Mouse (Mus musculus) c-Kit-positive CD71-positive TER-119-negative erythroid progenitor cells, embryonic 14.5 days (primary cell): ENCODE results near the gene Slc9a6.

Experiments
- DNase-seq: peaks from one replicate; pipeline ENCODE4 v3.0.0-alpha.2; 2013; ENCODE audit warnings: low read depth

Slc9a6 gene

GRCm38 (mm10) chrX:56665226-56665973, 55.8 kb downstream of the Slc9a6 start:
- DNase-seq, result no peak

GRCm38 (mm10) chrX:56667296-56667695, 57.7 kb downstream of the Slc9a6 start:
- no peak for DNase-seq

GRCm38 (mm10) chrX:56668051-56668450, 58.5 kb downstream of the Slc9a6 start:
- no peak for DNase-seq

- no peak for DNase-seq
These were observed 58.9 kb downstream of the Slc9a6 start for GRCm38 (mm10) chrX:56668501-56668900.

- no peak for DNase-seq
These were observed 66.0 kb downstream of the Slc9a6 start for GRCm38 (mm10) chrX:56675556-56675955.

- no peak for DNase-seq
These were observed 68.2 kb downstream of the Slc9a6 start for GRCm38 (mm10) chrX:56677736-56678135.

- no peak for DNase-seq
These were observed 69.5 kb downstream of the Slc9a6 start for GRCm38 (mm10) chrX:56679066-56679465.

- DNase-seq, result no peak
These were observed 72.7 kb downstream of the Slc9a6 start for GRCm38 (mm10) chrX:56682156-56682720.

- no peak for DNase-seq
These were observed 74.0 kb downstream of the Slc9a6 start for GRCm38 (mm10) chrX:56683521-56683920.

- DNase-seq, result no peak
These were observed 83.0 kb downstream of the Slc9a6 start for GRCm38 (mm10) chrX:56692554-56692953.

- DNase-seq, result no peak
These were observed 85.0 kb downstream of the Slc9a6 start for GRCm38 (mm10) chrX:56694539-56694938.

- DNase-seq, result no peak
These were observed 87.7 kb downstream of the Slc9a6 start for GRCm38 (mm10) chrX:56697199-56697780.

- DNase-seq, result no peak
These were observed 88.3 kb downstream of the Slc9a6 start for GRCm38 (mm10) chrX:56697886-56698285.

- DNase-seq, result no peak
These were observed 91.7 kb downstream of the Slc9a6 start for GRCm38 (mm10) chrX:56701261-56701660.

- DNase-seq, result no peak
These were observed 94.5 kb downstream of the Slc9a6 start for GRCm38 (mm10) chrX:56703965-56704562.

GRCm38 (mm10) chrX:56708592-56709370, 99.2 kb downstream of the Slc9a6 start:
- no peak for DNase-seq

GRCm38 (mm10) chrX:56710522-56710921, 101.0 kb downstream of the Slc9a6 start:
- DNase-seq, result no peak

- DNase-seq, result no peak
These were observed 103.1 kb downstream of the Slc9a6 start for GRCm38 (mm10) chrX:56712666-56713065.
